Mouse (Mus musculus) forebrain, embryonic 16.5 days (tissue): ENCODE results near the gene Tnxb. TPM values are rescaled to one million over a fixed set of nuclear protein-coding genes. Genes with fewer than 3 reads are reported as not detected.

Experiments used
- ATAC-seq: fragments of 200-750 bp; cut with Nextera tagmentation; 2 replicates; pipeline ENCODE4 v1.8.0; 2017; ENCODE audit warnings: mild to moderate bottlenecking, moderate library complexity
- H3K27ac ChIP-seq: fragments of 300-500 bp; sonication (generic); 2 replicates; pipeline ENCODE4 v1.5.1; 2014; ENCODE audit warnings: low read length, control low read depth
- H3K27me3 ChIP-seq: fragments of 300-500 bp; sonication (generic); replicated peaks from 2 replicates; pipeline ENCODE4 v1.6.1; 2014; ENCODE audit warnings: low read length; ENCODE audit not compliant: control insufficient read depth, insufficient read depth
- H3K36me3 ChIP-seq: fragments of 300-500 bp; sonication (generic); 2 replicates; pipeline ENCODE4 v1.6.1; 2014; ENCODE audit not compliant: control insufficient read depth, insufficient read depth
- H3K4me1 ChIP-seq: fragments of 300-500 bp; sonication (generic); replicated peaks from 2 replicates; pipeline ENCODE4 v1.6.1; 2014; ENCODE audit warnings: low read length; ENCODE audit not compliant: control insufficient read depth, insufficient read depth
- H3K4me2 ChIP-seq: fragments of 300-500 bp; sonication (generic); 2 replicates; pipeline ENCODE4 v1.6.1; 2014; ENCODE audit warnings: mild to moderate bottlenecking, low read length, control low read depth
- H3K4me3 ChIP-seq: fragments of 300-500 bp; sonication (generic); replicated peaks from 2 replicates; pipeline ENCODE4 v1.5.1; 2014; ENCODE audit warnings: mild to moderate bottlenecking, low read length, control low read depth
- H3K9ac ChIP-seq: fragments of 300-500 bp; sonication (generic); replicated peaks from 2 replicates; pipeline ENCODE4 v1.6.1; 2014; ENCODE audit warnings: low read depth, low read length, control low read depth
- H3K9me3 ChIP-seq: fragments of 300-500 bp; sonication (generic); 2 replicates; pipeline ENCODE4 v1.6.1; 2016; ENCODE audit warnings: low read length; ENCODE audit not compliant: control insufficient read depth
- WGBS: fragments of 180-500 bp; shearing (Covaris S2); extraction: QIAGEN DNeasy Blood & Tissue Kit; methylation state at CpG from one replicate; pipeline ENCODE4 v1.1.7; 2014; 5-methylcytosine and 5-hydroxymethylcytosine counted together
- polyA plus RNA-seq: library from polyadenylated mRNA; unstranded; fragments of >200 nt; fragmentation: Nextera tagmentation; extraction: Ambion mirVana; gene quantifications from 2 replicates; pipeline ENCODE4 v1.2.1, GENCODE M21; 2015

Tnxb gene
- 0.08 and 0.09 TPM in 2 replicates for polyA plus RNA-seq

DNA sequence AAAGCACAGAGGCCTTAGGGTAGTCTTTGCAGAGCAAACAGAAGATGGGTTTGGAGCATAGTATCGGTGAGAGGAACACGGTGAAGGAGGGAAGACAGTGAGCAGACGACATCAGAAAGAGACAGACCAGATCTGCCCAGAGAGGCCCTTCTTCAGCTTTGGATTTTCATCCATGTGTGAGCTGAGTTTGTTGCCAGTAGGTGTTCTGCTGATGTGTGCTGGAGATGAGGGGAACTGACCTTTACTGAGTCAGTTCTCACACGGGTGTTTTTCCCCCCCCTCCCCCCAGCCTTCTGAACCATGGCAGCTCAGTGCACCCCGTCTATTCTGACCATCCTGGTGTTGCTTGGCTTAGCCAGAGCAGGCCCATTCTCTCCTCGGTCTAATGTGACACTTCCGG, at the start of gene Tnxb:
TSS of gene Tnxb (plus strand) at position 301 of the 400 bp plus-strand sequence.
- WGBS, result 61% methylated on average over 7 of the region's 7 CpGs
- Histone ChIP-seq H3K9me3 (no peaks in the 10 kb centered on the region), H3K4me1 (peaks cover 11% of the 10 kb centered on the region), H3K9ac (peak within 1 kb of the TSS; percentile 25; the same call in 1 of the 2 replicates), H3K27me3 (peaks cover 40% of the 10 kb centered on the region), H3K4me3 (peak within 1 kb of the TSS; percentile 41), H3K27ac (no peak within 1 kb of the TSS), H3K4me2 (peak within 1 kb of the TSS; percentile 63), H3K36me3 (no peaks in the 10 kb centered on the region)
- no peak for ATAC-seq

DNA sequence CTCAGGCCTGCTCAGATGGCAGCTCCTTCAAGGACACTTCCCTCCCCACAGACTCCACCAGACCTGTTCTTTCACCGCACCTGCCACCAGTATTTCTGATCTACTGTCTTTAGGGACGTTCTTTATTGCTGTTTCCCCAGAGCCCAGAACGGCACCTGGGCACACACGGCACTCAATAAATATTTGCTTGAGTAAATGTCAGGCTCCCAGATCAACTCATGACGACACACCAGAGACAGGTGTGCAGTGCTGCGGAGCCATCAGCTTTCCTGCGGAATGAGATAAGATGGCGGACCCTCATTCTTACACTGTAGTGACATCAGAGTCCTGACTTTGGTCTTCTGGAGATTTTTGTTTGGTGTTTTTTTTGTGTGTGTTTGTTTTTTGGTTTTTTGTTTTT, 49.3 kb upstream of the Tnxb start:
- WGBS, result 93% methylated on average over 8 of the region's 8 CpGs
- Histone ChIP-seq H3K36me3 (peaks cover 11% of the 10 kb centered on the region; the same call in 1 of the 2 replicates), H3K4me2 (no peak overlapping the region), H3K4me3 (no peak overlapping the region), H3K27ac (no peak overlapping the region), H3K4me1 (peaks cover 5% of the 10 kb centered on the region), H3K9me3 (no peaks in the 10 kb centered on the region), H3K27me3 (no peaks in the 10 kb centered on the region), H3K9ac (no peak overlapping the region)
- ATAC-seq, result no peak

DNA sequence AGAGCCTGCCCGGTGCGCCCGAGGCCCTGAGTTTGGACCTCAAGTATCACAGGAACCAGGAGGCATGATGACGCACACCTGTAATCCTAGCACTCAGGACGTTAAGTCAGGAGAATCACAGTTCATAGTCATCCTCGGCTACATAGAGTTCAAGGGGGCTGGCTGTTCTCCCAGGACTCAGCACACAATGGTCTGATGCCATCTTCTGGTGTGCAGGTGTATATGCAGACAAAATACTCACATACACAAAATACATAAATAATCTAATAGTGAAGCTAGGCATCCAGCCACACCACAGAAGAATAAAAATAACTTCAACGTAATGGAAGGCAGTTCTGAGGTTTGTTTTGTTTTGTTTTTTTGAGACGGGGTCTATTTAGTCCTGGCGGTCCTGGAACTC, 47.2 kb upstream of the Tnxb start:
- H3K9ac ChIP-seq, result no peak overlapping the region
- ATAC-seq, result no peak
- H3K4me3 ChIP-seq, result no peak overlapping the region
- H3K36me3 ChIP-seq, result peaks cover 5% of the 10 kb centered on the region; the same call in 1 of the 2 replicates
- H3K27me3 ChIP-seq, result no peaks in the 10 kb centered on the region
- no peak overlapping the region for H3K4me2 ChIP-seq
- H3K27ac ChIP-seq, result no peak overlapping the region
- peaks cover 16% of the 10 kb centered on the region for H3K4me1 ChIP-seq
- 85% methylated on average over 9 of the region's 9 CpGs for WGBS
- H3K9me3 ChIP-seq, result no peaks in the 10 kb centered on the region

- no peak for ATAC-seq
- Histone ChIP-seq H3K27ac (no peak overlapping the region), H3K9ac (no peak overlapping the region), H3K4me3 (no peak overlapping the region), H3K36me3 (peaks cover 5% of the 10 kb centered on the region; the same call in 1 of the 2 replicates), H3K4me1 (peaks cover 34% of the 10 kb centered on the region), H3K4me2 (no peak overlapping the region), H3K9me3 (no peaks in the 10 kb centered on the region), H3K27me3 (peaks cover 3% of the 10 kb centered on the region)
- WGBS, result 95% methylated on average over 3 of the region's 3 CpGs
Observed at GRCm38 (mm10) chr17:34624981-34625380, 45.4 kb upstream of the Tnxb start.

DNA sequence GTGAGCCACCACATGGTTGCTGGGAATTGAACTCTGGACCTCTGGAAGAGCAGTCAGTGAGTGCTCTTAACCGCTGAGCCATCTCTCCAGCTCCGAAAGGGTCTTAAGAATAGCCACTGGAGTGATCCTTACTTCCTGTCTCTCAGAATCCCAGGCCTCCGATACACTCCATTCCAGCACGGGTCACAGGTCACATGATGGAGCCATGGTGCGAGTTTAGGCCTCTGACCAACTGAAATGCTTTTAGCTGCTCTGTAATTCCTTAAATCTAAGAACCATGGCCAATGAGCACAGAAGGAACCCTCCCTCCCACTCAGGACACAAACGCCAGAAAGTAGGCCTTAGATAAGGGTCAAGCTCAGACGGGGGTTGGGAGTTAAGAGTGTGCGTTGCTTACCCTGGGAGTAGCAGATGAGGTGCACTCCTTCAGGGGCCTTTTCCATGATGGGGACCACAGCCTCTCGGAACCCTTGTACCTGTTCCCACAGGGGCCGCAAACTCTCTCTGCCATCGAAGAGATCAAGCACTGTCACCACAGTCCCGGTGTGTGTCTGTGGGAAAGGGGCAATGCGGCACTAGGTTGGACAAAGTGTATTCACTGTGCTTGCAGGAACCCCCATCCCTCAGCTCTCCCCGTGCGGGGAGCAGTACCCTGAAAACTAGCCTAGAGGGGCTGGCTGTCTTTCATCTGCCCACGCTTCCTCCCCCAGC, 44.1 kb upstream of the Tnxb start:
- 49% methylated on average over 16 of the region's 16 CpGs for WGBS
- Histone ChIP-seq H3K9me3 (no peaks in the 10 kb centered on the region), H3K4me2 (peak overlapping the region; percentile 89), H3K9ac (peak overlapping the region; percentile 65), H3K4me1 (peaks cover 46% of the 10 kb centered on the region), H3K4me3 (peak overlapping the region; percentile 69), H3K27me3 (peaks cover 10% of the 10 kb centered on the region), H3K36me3 (peaks cover 5% of the 10 kb centered on the region; the same call in 1 of the 2 replicates), H3K27ac (peak overlapping the region; percentile 82; the same call in 1 of the 2 replicates)
- no peak for ATAC-seq

DNA sequence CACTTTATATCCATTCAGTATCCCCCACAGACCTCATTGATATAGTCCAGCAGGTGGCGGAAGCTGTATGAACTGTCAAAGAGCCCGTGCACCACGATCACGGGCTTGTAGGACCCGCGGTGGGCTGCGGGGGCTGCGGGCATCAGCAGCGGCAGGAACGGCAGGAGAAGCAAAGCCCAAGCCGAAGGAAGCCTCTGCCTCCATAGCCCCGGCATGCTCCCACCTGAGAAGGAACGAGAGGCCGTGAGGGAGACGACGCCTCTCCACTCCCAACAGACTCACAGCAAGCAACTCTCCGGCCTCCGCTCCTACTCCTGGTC, 43.6 kb upstream of the Tnxb start:
- H3K4me2 ChIP-seq, result peak overlapping the region; percentile 89

GRCm38 (mm10) chr17:34627093-34627942, 43.0 kb upstream of the Tnxb start:
- Histone ChIP-seq H3K9me3 (no peaks in the 10 kb centered on the region), H3K9ac (peak overlapping the region; percentile 65), H3K4me2 (peak overlapping the region; percentile 89), H3K27ac (peak overlapping the region; percentile 82), H3K36me3 (peaks cover 5% of the 10 kb centered on the region; the same call in 1 of the 2 replicates), H3K27me3 (peaks cover 16% of the 10 kb centered on the region), H3K4me1 (peaks cover 57% of the 10 kb centered on the region), H3K4me3 (peak overlapping the region; percentile 69)
- ATAC-seq, result peak; percentile 76
- under 1% methylated on average over 39 of the region's 45 CpGs for WGBS

More for the DNA sequence above, 43.6 kb upstream of the Tnxb start:
- Histone ChIP-seq H3K27ac (peak overlapping the region; percentile 82), H3K4me1 (peaks cover 51% of the 10 kb centered on the region), H3K4me3 (peak overlapping the region; percentile 69), H3K9me3 (no peaks in the 10 kb centered on the region), H3K27me3 (peaks cover 15% of the 10 kb centered on the region), H3K9ac (peak overlapping the region; percentile 65), H3K36me3 (peaks cover 5% of the 10 kb centered on the region; the same call in 1 of the 2 replicates)
- ATAC-seq, result peak; percentile 29
- WGBS, result 0% methylated on average over 18 of the region's 18 CpGs

GRCm38 (mm10) chr17:34627943-34628643, 42.2 kb upstream of the Tnxb start, which contains the start of gene Ppt2:
Ppt2 (minus strand) TSS chr17:34628510.
- Histone ChIP-seq H3K9ac (peak within 1 kb of the TSS; percentile 65), H3K36me3 (no peaks in the 10 kb centered on the region; the same call in 1 of the 2 replicates), H3K4me1 (peaks cover 60% of the 10 kb centered on the region), H3K9me3 (no peaks in the 10 kb centered on the region), H3K4me2 (peak within 1 kb of the TSS; percentile 89), H3K27ac (peak within 1 kb of the TSS; percentile 82), H3K27me3 (peaks cover 16% of the 10 kb centered on the region), H3K4me3 (peak within 1 kb of the TSS; percentile 69)
- 6% methylated on average over 29 of the region's 29 CpGs for WGBS
- ATAC-seq, result no peak

GRCm38 (mm10) chr17:34628644-34628967, 41.7 kb upstream of the Tnxb start:
- Histone ChIP-seq H3K4me1 (peaks cover 60% of the 10 kb centered on the region), H3K27ac (peak overlapping the region; percentile 55), H3K9me3 (no peaks in the 10 kb centered on the region), H3K9ac (no peak overlapping the region; the same call in 1 of the 2 replicates), H3K36me3 (no peaks in the 10 kb centered on the region), H3K4me3 (peak overlapping the region; percentile 69), H3K4me2 (peak overlapping the region; percentile 89), H3K27me3 (peaks cover 16% of the 10 kb centered on the region)
- WGBS, result 24% methylated on average over 5 of the region's 5 CpGs
- no peak for ATAC-seq
